Mouse (Mus musculus): Measurements from ENCODE around the gene Flii. TPM values are rescaled to one million over a fixed set of nuclear protein-coding genes. Genes with fewer than 3 reads are reported as not detected.
A peak's percentile ranks its signal among the peaks of the same experiment; 100 is the strongest.

Gene Flii
- total RNA-seq, 2 experiments from 2014 or later: 124 to 126 TPM

DNA sequence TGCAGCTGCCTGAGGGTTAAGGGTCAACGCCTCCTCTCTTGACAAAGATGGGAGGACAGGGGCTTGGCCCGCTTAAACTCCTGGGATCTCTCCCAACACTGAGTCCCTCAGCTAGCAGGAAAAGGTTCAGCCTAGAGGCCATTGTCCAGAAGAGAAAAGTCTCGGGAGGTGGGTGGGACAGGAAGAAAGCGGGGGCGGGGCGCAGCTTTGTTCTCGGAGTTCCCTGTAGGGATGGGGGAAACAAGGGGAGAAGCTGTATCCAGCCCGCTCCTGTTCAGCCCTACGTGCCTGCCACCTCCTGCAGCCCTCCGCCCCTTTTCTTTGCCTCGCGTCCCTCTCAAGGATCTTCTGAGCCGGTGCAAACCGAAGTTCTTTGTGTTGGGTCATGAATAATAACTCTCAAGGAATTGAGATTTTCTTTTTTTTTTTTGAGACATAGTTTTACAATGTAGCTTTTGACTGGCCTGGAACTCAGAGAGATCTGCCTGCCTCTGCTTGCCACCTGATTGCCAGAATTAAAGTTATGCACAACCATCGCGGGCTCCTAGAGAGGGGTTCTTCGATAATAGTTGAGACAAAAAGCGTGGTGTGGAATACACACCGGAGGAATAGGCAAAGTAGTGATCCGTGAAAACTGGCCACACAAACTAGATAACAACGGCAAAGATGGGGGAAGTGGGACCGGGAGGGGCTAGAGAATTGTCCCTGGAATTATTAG, 28.1 kb downstream of the Flii start:
- peak; percentile 80 to 81 for DNase-seq
- intact Hi-C loops (cut with DNase I): loop anchor here (2.0 to 5.0 kb wide), 3 partner anchors 130 to 393 kb away; partner anchors contain the start of gene Tmem11

DNA sequence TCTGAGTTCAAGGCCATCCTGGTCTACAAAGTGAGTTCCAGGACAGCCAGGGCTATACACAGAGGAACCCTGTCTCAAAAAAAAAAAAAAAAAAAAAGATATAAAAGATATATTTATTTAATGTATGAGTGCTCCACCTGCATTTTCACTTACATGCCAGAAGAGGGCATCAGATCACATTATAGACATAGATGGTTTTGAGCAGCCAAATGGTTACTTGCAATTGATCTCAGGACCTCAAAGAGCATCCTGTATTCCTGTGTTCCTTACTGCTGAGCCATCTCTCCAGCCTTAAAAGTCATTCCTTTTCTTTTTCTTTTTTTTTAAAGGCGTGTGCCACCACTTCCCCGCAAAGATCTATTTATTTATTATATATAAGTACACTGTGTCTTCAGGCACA, 29.5 kb downstream of the Flii start:
- intact Hi-C loops (cut with DNase I): loop anchor here (5.0 kb wide), 1 partner anchor 395 kb away; no protein-coding TSS in a partner anchor
- peak in 1 of 2 experiments; percentile 3 for DNase-seq

DNA sequence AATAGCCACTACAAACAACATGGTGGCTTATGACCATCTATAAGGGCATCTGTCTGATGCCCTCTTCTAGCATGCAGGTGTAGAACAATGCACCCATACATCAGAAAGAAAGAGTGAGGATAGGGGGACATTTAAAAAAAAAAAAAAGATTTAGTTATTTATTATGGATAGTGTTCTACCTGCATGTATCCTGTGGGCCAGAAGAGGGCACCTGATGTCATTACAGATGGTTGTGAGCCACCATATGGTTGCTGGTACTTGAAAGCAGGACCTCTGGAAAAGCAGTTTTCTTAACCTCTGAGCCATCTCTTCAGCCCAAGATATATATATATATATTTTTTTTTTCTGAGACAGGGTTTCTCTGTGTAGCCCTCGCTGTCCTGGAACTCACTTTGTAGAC, 30.9 kb downstream of the Flii start:
- no peak for DNase-seq
- intact Hi-C loops (cut with DNase I): loop anchor here (5.0 kb wide), 1 partner anchor 396 kb away; no protein-coding TSS in a partner anchor

Small RNA genes lying within 50 kb of the gene (microRNA-seq; reads per million reads assigned to microRNA genes)
- gene Mir5100 (ENCODE audit: borderline number of aligned reads in 2 of 2): 5.4 to 10.8 reads per million in 2 experiments

Other genes starting within 250 kb of the Flii start
- 10 to 100 TPM; 78.2 to 82.4 TPM for gene Alkbh5, start 190.9 kb downstream of the Flii start, total RNA-seq (2021)
- gene Llgl1, start 27.5 kb downstream of the Flii start, total RNA-seq (2021): 10 to 100 TPM; 13.6 to 13.7 TPM
- gene Mief2, start 1.1 kb upstream of the Flii start, total RNA-seq (2021): 10 to 100 TPM; 36.1 to 36.4 TPM
- gene Top3a, start 50.1 kb upstream of the Flii start, total RNA-seq (2021): 1 to 10 TPM; 4.5 to 5.3 TPM
- 10 to 100 TPM; 14.5 to 15.3 TPM for gene Smcr8, start 50.3 kb upstream of the Flii start, total RNA-seq (2021)
- gene Shmt1, start 84.5 kb upstream of the Flii start, total RNA-seq (2021): 1 to 10 TPM; 8.8 to 9.1 TPM
- 10 to 100 TPM; 19.4 to 19.7 TPM for gene Dhrs7b, start 103.4 kb upstream of the Flii start, total RNA-seq (2021)
- gene Tmem11, start 152.0 kb upstream of the Flii start, total RNA-seq (2021): 10 to 100 TPM; 30.6 to 32.3 TPM
- gene Natd1, start 187.5 kb upstream of the Flii start, total RNA-seq (2021): 10 to 100 TPM; 15.5 to 16.0 TPM
- 10 to 100 TPM; 84.2 to 84.5 TPM for gene Map2k3, start 204.8 kb upstream of the Flii start, total RNA-seq (2021)

Data from heart, postnatal 36 days (tissue).